8 mouse cellular contexts compared by ENCODE assay signal in genomic region chr1:82316111-82316745, GRCm38 (mm10). TPM values are rescaled to one million over a fixed set of nuclear protein-coding genes. Genes with fewer than 3 reads are reported as not detected.
DNase-seq lines count a peak whose midpoint lies in the region; ATAC-seq and TF ChIP-seq lines count a peak whose summit lies in the region.

TSS of gene Rhbdd1 (plus strand) at chr1:82316452.

- peaks cover 3 to 12% of the 10 kb centered on the region in 2 experiments; a peak in 3 of 4 replicates for H3K4me1 ChIP-seq in MEL (ENCODE audit: control insufficient read depth in 1 of 2, insufficient read depth in 2 of 2, low read length in 2 of 2)
- H3K4me1 ChIP-seq in cerebellum, adult 2 months (ENCODE audit: control insufficient read depth, insufficient read depth, low read length) = peaks cover 2% of the 10 kb centered on the region; the same call in 1 of the 2 replicates
- peaks cover 10% of the 10 kb centered on the region; the same call in 1 of the 2 replicates for H3K4me1 ChIP-seq in forebrain, postnatal 0 days (ENCODE audit: insufficient read depth)
- H3K4me1 ChIP-seq in lung, embryonic 15.5 days = peaks cover 10% of the 10 kb centered on the region

- no peak for TF ChIP-seq CTCF in MEL (IDR thresholded peaks at IDR 0.05 in 2 of 3, conservative IDR thresholded peaks at IDR 0.05 in 1 of 3; ENCODE audit: control insufficient read depth in 1 of 3, insufficient read depth in 1 of 3, low read depth in 2 of 3, low read length in 3 of 3, poor library complexity in 1 of 3, severe bottlenecking in 1 of 3)
- no peak for TF ChIP-seq CTCF in cerebellum, adult 2 months (IDR thresholded peaks at IDR 0.05; ENCODE audit: borderline replicate concordance, insufficient read depth, low read depth, low read length)
- peak; percentile 12; the same call in 1 of the 2 replicates for TF ChIP-seq CTCF in forebrain, postnatal 0 days (IDR thresholded peaks at IDR 0.05; ENCODE audit: low read depth)

- no peak for TF ChIP-seq RAD21 in MEL (IDR thresholded peaks at IDR 0.05; ENCODE audit: low read depth, low read length)

- peaks cover 15% of the 10 kb centered on the region for H3K79me2 ChIP-seq in MEL (ENCODE audit: control insufficient read depth, insufficient read depth, low read length, poor library complexity)

- peak within 1 kb of the TSS; percentile 79 for H3K27ac ChIP-seq in MEL (ENCODE audit: control insufficient read depth, low read depth, low read length)
- peak within 1 kb of the TSS; percentile 96 for H3K27ac ChIP-seq in cerebellum, adult 2 months (ENCODE audit: insufficient read depth, low read length)
- peak within 1 kb of the TSS; percentile 94 for H3K27ac ChIP-seq in forebrain, postnatal 0 days (ENCODE audit: low read depth, low read length)
- peak within 1 kb of the TSS; percentile 93 for H3K27ac ChIP-seq in lung, embryonic 15.5 days

- peaks cover 0 to 2% of the 10 kb centered on the region in 2 experiments; a peak in 1 of 4 replicates for H3K27me3 ChIP-seq in MEL (ENCODE audit: control insufficient read depth in 1 of 2, insufficient read depth in 2 of 2, low read length in 2 of 2)
- no peaks in the 10 kb centered on the region for H3K27me3 ChIP-seq in cerebellum, adult 2 months (ENCODE audit: control insufficient read depth, insufficient read depth, low read length)
- H3K27me3 ChIP-seq in forebrain, postnatal 0 days (ENCODE audit: insufficient read depth, low read length) = no peaks in the 10 kb centered on the region
- H3K27me3 ChIP-seq in lung, embryonic 15.5 days = peaks cover 4% of the 10 kb centered on the region

- DNase-seq in MEL (ENCODE audit: low read depth, low spot score) = peak; percentile 97
- DNase-seq in cerebellum, adult 2 months = peak; percentile 98
- DNase-seq in forebrain, postnatal 0 days = peak; percentile 100
- peak; percentile 98 for DNase-seq in heart, postnatal 4 days
- DNase-seq in layer of hippocampus, adult 8-10 months (ENCODE audit: low spot score in 2 of 2) = peak; percentile 96 to 99
- peak; percentile 93 for DNase-seq in ovary, adult 18-20 months (ENCODE audit: low spot score)
- DNase-seq in thymus, postnatal 0 days (ENCODE audit: low spot score) = peak; percentile 98

- no peaks in the 10 kb centered on the region for H3K9me3 ChIP-seq in MEL (replicated peaks; ENCODE audit: insufficient read depth, low read length)
- H3K9me3 ChIP-seq in forebrain, postnatal 0 days (ENCODE audit: low read length) = no peaks in the 10 kb centered on the region
- H3K9me3 ChIP-seq in lung, embryonic 15.5 days = no peaks in the 10 kb centered on the region

- peak within 1 kb of the TSS; percentile 93 for H3K9ac ChIP-seq in MEL (ENCODE audit: control insufficient read depth, low read depth, low read length, poor library complexity, severe bottlenecking)
- peak within 1 kb of the TSS; percentile 77 for H3K9ac ChIP-seq in forebrain, postnatal 0 days
- H3K9ac ChIP-seq in lung, embryonic 15.5 days = peak within 1 kb of the TSS; percentile 89

- TF ChIP-seq EP300 in MEL (IDR thresholded peaks at IDR 0.05; ENCODE audit: low read depth in 1 of 2, low read length in 2 of 2) = no peak

- H3K4me3 ChIP-seq in MEL (ENCODE audit: control insufficient read depth in 1 of 2, insufficient read depth in 1 of 2, low read depth in 2 of 2, low read length in 2 of 2) = peak within 1 kb of the TSS; percentile 71 to 98
- peak within 1 kb of the TSS; percentile 93 for H3K4me3 ChIP-seq in cerebellum, adult 2 months (replicated peaks; ENCODE audit: insufficient read depth, low read depth, low read length)
- peak within 1 kb of the TSS; percentile 86 for H3K4me3 ChIP-seq in forebrain, postnatal 0 days (ENCODE audit: low read depth, low read length)
- peak within 1 kb of the TSS; percentile 77 for H3K4me3 ChIP-seq in lung, embryonic 15.5 days

- TF ChIP-seq POLR2A in MEL (IDR thresholded peaks at IDR 0.05; ENCODE audit: control insufficient read depth in 1 of 2, insufficient read depth in 1 of 2, low read depth in 1 of 2, low read length in 2 of 2, poor library complexity in 1 of 2) = peak; percentile 62 to 93; a peak in 3 of 4 replicates
- TF ChIP-seq POLR2A in cerebellum, adult 2 months (IDR thresholded peaks at IDR 0.05; ENCODE audit: borderline replicate concordance, insufficient read depth, low read length) = peak; percentile 88

- H3K4me2 ChIP-seq in forebrain, postnatal 0 days (ENCODE audit: low read depth) = peak within 1 kb of the TSS; percentile 79
- peak within 1 kb of the TSS; percentile 85 for H3K4me2 ChIP-seq in lung, embryonic 15.5 days

- 3% methylated on average over 47 of the region's 47 CpGs for WGBS in cerebellum, adult 2 months
- 5% methylated on average over 46 of the region's 47 CpGs for WGBS in forebrain, postnatal 0 days
- 5% methylated on average over 47 of the region's 47 CpGs for WGBS in lung, embryonic 15.5 days

- ATAC-seq in forebrain, postnatal 0 days = peak; percentile 98
- ATAC-seq in lung, embryonic 15.5 days (ENCODE audit: borderline replicate concordance, extremely low read depth, low FRiP score, low TSS enrichment) = peak; percentile 97

- peaks cover 0 to 12% of the 10 kb centered on the region in 2 experiments; a peak in 2 of 4 replicates for H3K36me3 ChIP-seq in MEL (ENCODE audit: control insufficient read depth in 1 of 2, insufficient read depth in 2 of 2, low read length in 2 of 2)
- no peaks in the 10 kb centered on the region for H3K36me3 ChIP-seq in forebrain, postnatal 0 days (ENCODE audit: insufficient read depth)
- H3K36me3 ChIP-seq in lung, embryonic 15.5 days = no peaks in the 10 kb centered on the region

TF ChIP-seq in MEL, 35 proteins besides CTCF, POLR2A, EP300 and RAD21:
- TF ChIP-seq USF1 (IDR thresholded peaks at IDR 0.05; ENCODE audit: low read depth, low read length) (no peak), BHLHE40 (IDR thresholded peaks at IDR 0.05; ENCODE audit: borderline replicate concordance, low read depth, low read length) (no peak), USF2 (IDR thresholded peaks at IDR 0.05; ENCODE audit: borderline replicate concordance in 1 of 2, insufficient read depth in 1 of 2, low read depth in 1 of 2, low read length in 2 of 2) (no peak), SIN3A (IDR thresholded peaks at IDR 0.05; ENCODE audit: low read length) (peak; percentile 67), UBTF (IDR thresholded peaks at IDR 0.05; ENCODE audit: borderline replicate concordance, insufficient read depth, low read depth, low read length) (no peak), SMC3 (IDR thresholded peaks at IDR 0.05; ENCODE audit: low read depth, low read length) (no peak), ETS1 (IDR thresholded peaks at IDR 0.05; ENCODE audit: low read depth, low read length) (no peak; the same call in 1 of the 2 replicates), ELF1 (IDR thresholded peaks at IDR 0.05; ENCODE audit: low read depth, low read length) (peak; percentile 81), NRF1 (IDR thresholded peaks at IDR 0.05; ENCODE audit: insufficient read depth, low read depth, low read length, poor library complexity, severe bottlenecking) (peak; percentile 85), HCFC1 (IDR thresholded peaks at IDR 0.05; ENCODE audit: low read depth, low read length) (peak; percentile 88), ZMIZ1 (IDR thresholded peaks at IDR 0.05; ENCODE audit: low read depth, low read length) (peak; percentile 79), TAL1 (IDR thresholded peaks at IDR 0.05; ENCODE audit: low read length) (no peak), ZNF384 (IDR thresholded peaks at IDR 0.05; ENCODE audit: low read depth, low read length) (no peak), GATA1 (IDR thresholded peaks at IDR 0.05; ENCODE audit: low read depth, low read length) (no peak), POLR2AphosphoS2 (IDR thresholded peaks at IDR 0.05; ENCODE audit: low read length) (peak; percentile 88), NELFE (IDR thresholded peaks at IDR 0.05; ENCODE audit: low read depth, low read length) (peak; percentile 92), TBP (IDR thresholded peaks at IDR 0.05; ENCODE audit: low read depth, low read length) (peak; percentile 77), MAX (IDR thresholded peaks at IDR 0.05; ENCODE audit: low read length) (no peak), MXI1 (IDR thresholded peaks at IDR 0.05; ENCODE audit: low read depth, low read length) (peak; percentile 58; the same call in 1 of the 2 replicates), KAT2A (conservative IDR thresholded peaks at IDR 0.05; ENCODE audit: low read depth, low read length) (peak; percentile 52; the same call in 1 of the 2 replicates), TCF12 (IDR thresholded peaks at IDR 0.05; ENCODE audit: low read depth, low read length) (peak; percentile 70), E2F4 (IDR thresholded peaks at IDR 0.05; ENCODE audit: borderline replicate concordance, low read depth, low read length) (no peak), MYC (IDR thresholded peaks at IDR 0.05; ENCODE audit: low read depth, low read length) (no peak), ZKSCAN1 (IDR thresholded peaks at IDR 0.05; ENCODE audit: low read depth, low read length) (no peak)

RNA-seq across cellular contexts. Expression of gene Rhbdd1, which starts in this region (rescaled TPM):
- total RNA-seq in MEL (2012; rRNA removed) = 7.5 and 9.5 TPM in 2 replicates
- polyA plus RNA-seq in MEL (2012; ENCODE audit: insufficient read depth in 1 of 2, insufficient read length in 2 of 2, low read depth in 1 of 2, low replicate concordance in 2 of 2, missing spikeins in 1 of 2) = 10 to 100 TPM in 1 of 2 experiments, not detected in 1; 10.4 TPM
- polyA plus RNA-seq in cerebellum, adult 2 months (2012; rRNA removed) = 10.7 and 11.6 TPM in 2 replicates
- total RNA-seq in forebrain, postnatal 0 days (2014; rRNA removed) = 4.7 and 5.3 TPM in 2 replicates
- polyA plus RNA-seq in forebrain, postnatal 0 days (2015; fragmentation: Nextera tagmentation; extraction: Ambion mirVana) = 1.7 and 2.2 TPM in 2 replicates
- total RNA-seq in heart, postnatal 4 days (2021) = 10 to 100 TPM; 11.6 to 11.8 TPM
- 10 to 100 TPM in 1 of 4 experiments, 1 to 10 TPM in 3; 8.3 to 11.0 (median 9.4) TPM for total RNA-seq in layer of hippocampus, adult 8-10 months (2022)
- 10.6 and 11.7 TPM in 2 replicates for polyA plus RNA-seq in lung, embryonic 15.5 days (2015; fragmentation: Nextera tagmentation; extraction: Ambion mirVana)
- 7.2 and 7.6 TPM in 2 replicates for polyA plus RNA-seq in thymus, postnatal 0 days (2015; fragmentation: Nextera tagmentation; extraction: Ambion mirVana)

Comparison
In these comparisons a context has a peak if more than half of its experiments do, and no peak if none do; other contexts are left out.
1. Peak in every context shown above with its lines: DNase-seq, ATAC-seq, H3K4me3 ChIP-seq and H3K27ac ChIP-seq.